Mouse (Mus musculus) CD4-positive naive resting alpha-beta T cell, adult 57 days (primary cell): ENCODE results near the gene Slc22a4. TPM values are rescaled to one million over a fixed set of nuclear protein-coding genes. Genes with fewer than 3 reads are reported as not detected.

Experiments used
- total RNA-seq: library from RNA; stranded (reverse); gene quantifications from one replicate; pipeline ENCODE4 v1.2.4, GENCODE M21; 2023

Gene Slc22a4
- total RNA-seq: not detected

GRCm38 (mm10) chr11:54028044-54028951, at the start of gene Slc22a4:
TSS of gene Slc22a4 (minus strand) at chr11:54028090.

GRCm38 (mm10) chr11:54068520-54069371, 40.9 kb upstream of the Slc22a4 start, which contains the start of gene Pdlim4:
TSS of gene Pdlim4 (minus strand) at chr11:54069014.

GRCm38 (mm10) chr11:53979788-53980621, 47.9 kb downstream of the Slc22a4 start, which contains the start of gene Slc22a21:
TSS of gene Slc22a21 (minus strand) at chr11:53980332.

Other genes starting within 250 kb of the Slc22a4 start
- gene Gm12216, start 168.8 kb downstream of the Slc22a4 start, total RNA-seq: 13.7 TPM
- gene Slc22a5, start 136.4 kb downstream of the Slc22a4 start, total RNA-seq: 15.2 TPM
- gene Slc22a21, start 47.8 kb downstream of the Slc22a4 start, total RNA-seq: 0.83 TPM
- gene Pdlim4, start 40.9 kb upstream of the Slc22a4 start, total RNA-seq: 41.4 TPM
- gene P4ha2, start 72.0 kb upstream of the Slc22a4 start, total RNA-seq: 6.7 TPM
- 8.5 TPM for gene Csf2, start 221.6 kb upstream of the Slc22a4 start, total RNA-seq
- not detected for gene Il3, start 239.2 kb upstream of the Slc22a4 start, total RNA-seq